Mouse (Mus musculus) heart, adult 2 months (tissue): ENCODE results near the gene Angptl6. TPM values are rescaled to one million over a fixed set of nuclear protein-coding genes. Genes with fewer than 3 reads are reported as not detected.

Source experiments
- DNase-seq, 2 experiments: peaks; one replicate each; pipeline ENCODE4 v3.0.0; 2021
- H3K27ac ChIP-seq: fragments of 200-600 bp; 2 replicates; pipeline ENCODE4 v1.8.1; 2022
- H3K27me3 ChIP-seq: fragments of 200-500 bp; 2 replicates; pipeline ENCODE4 v1.6.1; 2012; ENCODE audit warnings: mild to moderate bottlenecking, low read length, inconsistent platforms, mixed read lengths; ENCODE audit not compliant: control insufficient read depth, insufficient read depth
- H3K36me3 ChIP-seq: fragments of 200-500 bp; 2 replicates; pipeline ENCODE4 v1.6.1; 2012; ENCODE audit warnings: low read length, inconsistent platforms; ENCODE audit not compliant: control insufficient read depth, insufficient read depth
- H3K4me1 ChIP-seq: fragments of 200-500 bp; 2 replicates; pipeline ENCODE4 v1.6.1; 2011; ENCODE audit warnings: low read length; ENCODE audit not compliant: control insufficient read depth, insufficient read depth
- H3K4me3 ChIP-seq: fragments of 200-600 bp; 2 replicates; pipeline ENCODE4 v1.8.1; 2022
- H3K79me2 ChIP-seq: fragments of 200-500 bp; replicated peaks from 2 replicates; pipeline ENCODE4 v1.6.1; 2012; ENCODE audit warnings: mild to moderate bottlenecking, inconsistent platforms, low read length, moderate library complexity, mixed read lengths; ENCODE audit not compliant: control insufficient read depth, insufficient read depth
- H3K9ac ChIP-seq: fragments of 200-500 bp; 2 replicates; pipeline ENCODE4 v1.6.1; 2012; ENCODE audit warnings: low read depth, mild to moderate bottlenecking, control low read depth, inconsistent platforms, low read length, mixed read lengths
- CTCF ChIP-seq: fragments of 200-600 bp; IDR thresholded peaks from 2 replicates; pipeline ENCODE4 v1.8.1; 2022; ENCODE audit warnings: antibody characterized with exemption, mild to moderate bottlenecking, moderate library complexity
- EP300 ChIP-seq: fragments of 200-500 bp; IDR thresholded peaks from 2 replicates; pipeline ENCODE4 v1.6.1; 2011; ENCODE audit warnings: low read depth, low read length, control low read depth; ENCODE audit not compliant: insufficient read depth
- POLR2A ChIP-seq: fragments of 200-500 bp; IDR thresholded peaks from 2 replicates; pipeline ENCODE4 v1.6.1; 2011; ENCODE audit warnings: mild to moderate bottlenecking, low read depth, low read length, control low read depth; ENCODE audit not compliant: insufficient read depth
- WGBS: fragments of 180-500 bp; shearing (Covaris S2); methylation state at CpG from one replicate; pipeline ENCODE4 v1.1.7; 2018; 5-methylcytosine and 5-hydroxymethylcytosine counted together
- intact Hi-C: fragments of 180-260 bp; cut with DNase I; formaldehyde crosslinking; loops from one replicate; pipeline ENCODE4 v1.15.1; 2025
- long read RNA-seq: library from polyadenylated mRNA; stranded (forward); transcript quantifications from one replicate; pipeline ENCODE4 v2.0.0, GENCODE M21; 2021
- polyA plus RNA-seq: library from polyadenylated mRNA; depleted of rRNA; stranded (reverse); fragments of >200 nt; gene quantifications from 2 replicates; pipeline ENCODE4 v1.2.3, GENCODE M21; 2012; rRNA removed
- total RNA-seq, 2 experiments: library from RNA; stranded (reverse); gene quantifications; 2 replicates each; pipeline ENCODE4 v1.2.3; 2021

Angptl6 gene
- 1 to 10 TPM; 3.9 to 4.0 TPM for total RNA-seq
- 4.0 and 5.4 TPM in 2 replicates for polyA plus RNA-seq
- long read RNA-seq, partial matches to known transcripts: 13 of 14 reads
- long read RNA-seq, other reads (novel, unspliced or antisense): 1 of 14 reads

DNA sequence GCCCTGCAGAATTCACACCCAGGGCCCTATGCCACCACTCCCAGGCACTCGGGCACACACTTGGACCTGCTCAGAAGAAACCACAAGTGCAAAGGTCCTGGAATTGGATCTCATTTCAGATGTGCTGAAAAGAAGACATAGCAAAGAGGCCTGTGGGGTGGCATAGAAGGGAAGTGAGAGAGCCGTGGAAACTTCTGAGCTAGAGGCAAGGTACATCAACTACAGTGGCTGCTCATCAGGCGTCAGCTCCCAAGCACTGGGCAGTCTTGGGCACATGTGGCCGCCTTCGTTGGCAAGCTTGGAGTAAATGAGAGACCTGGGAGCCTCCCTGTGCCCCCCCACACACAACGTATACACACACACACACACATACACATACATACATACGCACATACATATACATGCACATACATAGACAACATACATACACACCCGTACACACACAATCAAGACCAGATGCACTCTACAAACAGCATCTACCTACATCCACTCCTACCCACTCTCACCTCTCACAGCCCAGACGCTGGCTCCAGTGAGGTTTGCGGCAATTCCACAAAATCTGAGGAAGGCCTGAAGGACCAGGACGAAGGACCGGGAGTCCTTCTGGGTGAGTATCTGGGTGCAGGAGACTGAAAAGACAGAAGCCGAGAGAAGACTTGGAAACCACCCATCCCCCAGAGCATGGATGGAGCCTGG, at the start of gene Angptl6:
Angptl6 (minus strand) TSS at position 631 of the 696 bp plus-strand sequence.
- Histone ChIP-seq H3K79me2 (no peaks in the 10 kb centered on the region), H3K9ac (peak within 1 kb of the TSS; percentile 73), H3K4me1 (peaks cover 1% of the 10 kb centered on the region; the same call in 1 of the 2 replicates), H3K36me3 (no peaks in the 10 kb centered on the region), H3K27ac (peak within 1 kb of the TSS; percentile 97), H3K4me3 (peak within 1 kb of the TSS; percentile 59), H3K27me3 (no peaks in the 10 kb centered on the region)
- TF ChIP-seq EP300 (no peak), POLR2A (no peak), CTCF (no peak)
- WGBS: 87% methylated on average over 13 of the region's 13 CpGs
- intact Hi-C loops: loop anchor here (1.0 kb wide), 2 partner anchors 8 to 19 kb away; partner anchors contain the start of gene Eif3g
- no peak for DNase-seq

DNA sequence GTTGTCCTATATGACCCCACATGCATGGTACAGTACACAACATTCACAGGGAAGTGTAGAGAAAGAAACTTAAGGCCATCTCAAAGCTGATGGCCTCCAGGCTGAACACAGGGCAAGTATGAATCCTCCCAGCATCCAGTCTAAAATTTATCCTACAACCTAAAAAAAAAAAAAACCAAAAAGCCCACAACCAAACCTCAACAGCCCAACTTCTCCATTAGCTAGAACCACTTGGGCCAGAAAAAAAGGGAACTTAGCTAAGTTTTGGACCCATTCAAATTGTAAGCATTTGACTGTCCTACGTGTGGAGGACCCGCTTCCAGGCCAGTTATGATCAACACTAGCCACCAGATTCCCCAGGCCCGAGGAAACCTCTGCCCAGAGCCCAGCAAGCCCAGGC, 43.7 kb upstream of the Angptl6 start:
- H3K9ac ChIP-seq: no peak overlapping the region
- no peaks in the 10 kb centered on the region for H3K36me3 ChIP-seq
- no peak for TF ChIP-seq POLR2A
- no peak for TF ChIP-seq EP300
- TF ChIP-seq CTCF: no peak
- H3K4me1 ChIP-seq: no peaks in the 10 kb centered on the region
- H3K4me3 ChIP-seq: no peak overlapping the region
- intact Hi-C loops: no loop called here
- no peaks in the 10 kb centered on the region for H3K79me2 ChIP-seq
- H3K27me3 ChIP-seq: no peaks in the 10 kb centered on the region
- 86% methylated on average over 3 of the region's 3 CpGs for whole genome bisulfite sequencing
- no peak for DNase-seq
- no peak overlapping the region for H3K27ac ChIP-seq

GRCm38 (mm10) chr9:20916160-20916559, 36.6 kb upstream of the Angptl6 start:
- no peak for DNase-seq
- H3K79me2 ChIP-seq: no peaks in the 10 kb centered on the region
- peak; percentile 71 for TF ChIP-seq CTCF
- no peak for TF ChIP-seq POLR2A
- no peak for TF ChIP-seq EP300
- no peak overlapping the region for H3K4me3 ChIP-seq
- H3K27me3 ChIP-seq: no peaks in the 10 kb centered on the region
- H3K9ac ChIP-seq: no peak overlapping the region
- H3K4me1 ChIP-seq: no peaks in the 10 kb centered on the region
- intact Hi-C loops: loop anchor here (1.0 kb wide), 1 partner anchor 81 kb away; no protein-coding TSS in a partner anchor
- no peak overlapping the region for H3K27ac ChIP-seq
- WGBS: 77% methylated on average over 4 of the region's 4 CpGs
- H3K36me3 ChIP-seq: no peaks in the 10 kb centered on the region

DNA sequence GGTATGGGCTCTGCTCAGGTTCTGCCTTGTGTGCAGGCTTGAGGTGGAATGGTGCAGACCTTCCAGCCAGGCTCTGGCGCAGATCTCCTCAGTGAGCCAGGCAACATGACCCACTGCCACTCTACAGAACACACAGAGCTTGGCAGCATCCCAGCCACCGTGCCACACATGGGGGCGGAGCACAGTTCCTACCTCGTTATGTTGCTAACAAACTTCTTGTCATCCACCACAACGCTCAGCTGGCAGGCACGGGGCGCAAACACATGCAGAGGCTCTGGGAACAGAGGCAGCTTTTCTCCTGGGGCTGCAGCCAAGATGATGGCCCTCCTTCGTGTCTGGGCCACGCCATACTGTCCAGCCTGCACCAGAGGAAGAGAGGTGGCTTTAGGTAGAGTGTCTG, 30.4 kb upstream of the Angptl6 start:
- no peaks in the 10 kb centered on the region for H3K27me3 ChIP-seq
- no peak overlapping the region for H3K9ac ChIP-seq
- intact Hi-C loops: no loop called here
- no peaks in the 10 kb centered on the region for H3K79me2 ChIP-seq
- no peaks in the 10 kb centered on the region for H3K4me1 ChIP-seq
- TF ChIP-seq EP300: no peak
- no peak for TF ChIP-seq POLR2A
- TF ChIP-seq CTCF: no peak
- H3K4me3 ChIP-seq: no peak overlapping the region
- DNase-seq: peak; percentile 38 to 57
- no peaks in the 10 kb centered on the region for H3K36me3 ChIP-seq
- 83% methylated on average over 9 of the region's 9 CpGs for WGBS
- H3K27ac ChIP-seq: no peak overlapping the region

DNA sequence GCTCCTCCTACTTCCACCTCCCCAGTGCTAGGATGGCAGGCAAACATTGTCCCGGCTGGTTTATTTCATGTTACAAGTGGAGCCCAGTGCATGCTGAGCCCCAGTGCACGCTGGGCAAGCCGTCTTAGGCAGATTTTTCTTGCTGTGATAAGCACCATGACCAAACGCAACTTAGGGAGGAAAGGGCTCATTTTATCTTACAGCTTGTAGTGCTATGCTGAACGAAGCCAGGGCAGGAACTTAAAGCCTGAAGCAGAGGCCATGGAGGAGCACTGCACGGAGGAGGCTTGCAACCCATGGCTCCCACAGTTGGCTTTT, 22.6 kb upstream of the Angptl6 start:
- Histone ChIP-seq H3K36me3 (no peaks in the 10 kb centered on the region), H3K79me2 (peaks cover 3% of the 10 kb centered on the region; the same call in 1 of the 2 replicates), H3K4me1 (peaks cover 5% of the 10 kb centered on the region), H3K4me3 (no peak overlapping the region), H3K9ac (no peak overlapping the region), H3K27ac (no peak overlapping the region), H3K27me3 (no peaks in the 10 kb centered on the region)
- TF ChIP-seq EP300: no peak
- no peak for TF ChIP-seq POLR2A
- no peak for TF ChIP-seq CTCF
- WGBS: 16% methylated on average over 6 of the region's 6 CpGs
- intact Hi-C loops: loop anchor here (5.0 kb wide), 1 partner anchor 125 kb away; the partner anchor contains the start of gene Icam4
- no peak for DNase-seq

DNA sequence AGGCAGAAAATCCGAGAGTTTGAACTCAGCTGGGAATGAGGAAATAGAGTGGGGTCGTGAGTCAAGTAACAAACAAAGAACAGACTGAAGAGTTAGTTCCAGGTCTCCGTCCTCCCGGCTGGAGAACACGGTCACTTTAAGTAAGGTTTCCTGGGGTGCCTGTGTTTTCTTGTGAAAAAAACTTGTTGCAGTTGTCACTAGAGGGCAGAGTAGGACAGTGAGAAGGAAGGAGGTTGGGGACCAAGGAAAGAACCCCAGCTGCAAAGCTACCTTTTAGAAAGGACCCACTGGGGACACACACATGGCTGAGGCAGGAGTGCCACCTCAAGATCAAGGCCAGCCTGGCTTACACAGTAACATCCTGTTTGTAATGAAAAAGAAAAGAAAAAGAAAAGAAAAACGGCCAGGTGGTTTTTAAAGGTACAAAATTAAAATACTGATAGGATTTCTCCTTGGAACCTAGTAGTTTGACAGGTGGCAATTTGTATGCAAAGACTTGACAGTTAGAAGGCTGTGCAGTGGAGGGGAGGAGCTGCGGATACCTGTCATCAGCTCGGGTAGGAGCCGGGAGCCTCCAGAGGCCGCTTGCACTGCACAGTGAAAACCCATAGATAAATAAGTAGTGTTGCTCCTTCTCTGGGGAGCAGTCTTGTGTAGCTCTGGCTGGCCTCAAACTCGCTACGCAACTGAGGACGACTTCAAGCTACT, 22.1 kb upstream of the Angptl6 start:
- Histone ChIP-seq H3K79me2 (peaks cover 3% of the 10 kb centered on the region; the same call in 1 of the 2 replicates), H3K4me3 (no peak overlapping the region), H3K9ac (no peak overlapping the region), H3K36me3 (no peaks in the 10 kb centered on the region), H3K27ac (no peak overlapping the region), H3K4me1 (peaks cover 6% of the 10 kb centered on the region), H3K27me3 (no peaks in the 10 kb centered on the region)
- WGBS: 7% methylated on average over 13 of the region's 13 CpGs
- intact Hi-C loops: loop anchor here (1.0 to 5.0 kb wide), 3 partner anchors 97 to 236 kb away; partner anchors contain the start of gene Icam4
- peak; percentile 81 for TF ChIP-seq CTCF
- TF ChIP-seq POLR2A: no peak
- no peak for DNase-seq
